Mouse (Mus musculus): Measurements from ENCODE around the gene Grm5. TPM values are rescaled to one million over a fixed set of nuclear protein-coding genes. Genes with fewer than 3 reads are reported as not detected.
A peak's percentile ranks its signal among the peaks of the same experiment; 100 is the strongest.

Gene Grm5
- total RNA-seq (2015): not detected in 2 replicates
- total RNA-seq (2017): 0.04 TPM in 1 of 2 replicates, not detected in the other

DNA sequence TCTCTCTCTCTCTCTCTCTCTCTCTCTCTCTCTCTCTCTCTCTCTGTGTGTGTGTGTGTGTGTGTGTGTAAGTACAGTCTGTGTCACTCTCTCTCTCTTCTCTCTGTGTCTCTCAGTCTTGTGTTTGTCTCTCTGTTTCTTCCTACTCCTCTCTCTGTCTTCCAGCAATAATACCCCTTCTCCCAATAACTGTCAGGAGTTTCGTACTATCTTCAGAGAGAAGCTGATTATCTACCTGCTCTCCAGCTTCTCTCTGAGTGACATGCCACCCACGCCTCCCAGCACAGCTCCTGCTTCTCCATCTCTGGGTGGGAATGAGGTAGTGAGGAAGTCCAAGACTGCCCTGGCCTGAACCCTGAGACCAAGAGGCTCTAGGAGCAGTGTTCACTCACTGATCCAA is at the start of gene Grm5:
Grm5 (plus strand) TSS at position 301 of the 400 bp plus-strand sequence.
- no peak for ATAC-seq (ENCODE audit: poor library complexity, severe bottlenecking)

DNA sequence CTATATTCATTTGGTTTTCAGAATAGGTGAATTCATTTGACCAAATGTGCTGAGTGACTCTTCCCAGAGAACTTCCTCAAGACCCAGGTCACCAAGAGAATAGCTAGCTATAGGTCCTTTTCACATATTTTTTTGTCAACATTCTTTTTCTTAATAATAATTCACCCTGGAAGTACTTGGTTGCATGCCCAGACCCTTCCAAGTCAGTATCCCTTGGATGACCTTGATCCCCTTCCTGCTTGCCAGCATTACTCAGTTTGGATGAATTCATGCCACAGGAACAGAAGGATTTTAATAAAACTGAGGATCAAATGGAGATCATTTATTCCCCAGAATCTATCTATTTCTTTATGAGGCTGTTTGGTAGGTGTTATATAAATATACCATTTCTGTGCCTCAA is 44.9 kb upstream of the Grm5 start:
- no peak for ATAC-seq (ENCODE audit: poor library complexity, severe bottlenecking)

GRCm38 (mm10) chr7:87565300-87565699 is 18.7 kb upstream of the Grm5 start:
- no peak for ATAC-seq (ENCODE audit: poor library complexity, severe bottlenecking)

DNA sequence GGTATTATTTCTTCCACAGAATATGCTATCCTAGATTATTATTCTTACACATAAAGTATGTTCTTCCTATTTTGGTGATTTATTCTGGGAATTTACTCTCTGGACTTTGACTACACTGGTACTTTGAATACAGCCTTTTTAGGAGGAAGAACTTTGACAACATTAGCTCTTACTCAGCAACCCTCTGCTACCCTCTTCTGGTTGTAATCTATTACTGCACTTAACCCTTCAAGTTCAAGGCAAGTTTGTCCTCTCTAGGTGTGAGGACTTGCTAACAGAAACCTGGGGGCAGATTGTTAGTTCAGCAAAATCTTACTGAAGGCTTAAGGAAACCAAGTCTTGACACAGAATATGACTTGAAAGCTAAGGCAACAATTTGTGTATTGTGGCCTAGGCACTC is 17.5 kb upstream of the Grm5 start:
- ATAC-seq (ENCODE audit: poor library complexity, severe bottlenecking): 0 out of 2 replicates have a peak, but pooled peaks have one; percentile 47

DNA sequence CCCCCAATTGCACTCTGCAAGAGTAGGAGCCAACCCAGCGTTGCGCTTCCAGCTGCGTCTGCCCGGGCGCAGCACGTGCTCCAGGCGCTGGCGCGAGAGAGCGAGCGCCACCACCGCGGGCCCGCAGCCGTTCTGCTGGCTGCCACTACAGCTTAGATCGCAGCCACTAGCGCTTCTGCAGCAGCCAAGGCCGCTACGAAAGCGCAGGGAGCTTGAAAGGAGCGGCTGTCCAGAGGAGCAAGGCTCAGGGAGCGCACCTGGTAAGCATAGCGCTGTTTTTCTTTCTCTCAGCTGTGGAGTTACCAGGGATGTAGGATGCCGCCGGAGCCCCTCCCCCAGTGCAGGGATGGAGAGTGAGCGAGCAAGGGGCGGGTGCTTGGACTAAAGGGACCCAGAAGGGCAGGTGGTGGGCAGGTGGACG is 323 bp downstream of the Grm5 start:
- ATAC-seq (ENCODE audit: poor library complexity, severe bottlenecking): no peak

DNA sequence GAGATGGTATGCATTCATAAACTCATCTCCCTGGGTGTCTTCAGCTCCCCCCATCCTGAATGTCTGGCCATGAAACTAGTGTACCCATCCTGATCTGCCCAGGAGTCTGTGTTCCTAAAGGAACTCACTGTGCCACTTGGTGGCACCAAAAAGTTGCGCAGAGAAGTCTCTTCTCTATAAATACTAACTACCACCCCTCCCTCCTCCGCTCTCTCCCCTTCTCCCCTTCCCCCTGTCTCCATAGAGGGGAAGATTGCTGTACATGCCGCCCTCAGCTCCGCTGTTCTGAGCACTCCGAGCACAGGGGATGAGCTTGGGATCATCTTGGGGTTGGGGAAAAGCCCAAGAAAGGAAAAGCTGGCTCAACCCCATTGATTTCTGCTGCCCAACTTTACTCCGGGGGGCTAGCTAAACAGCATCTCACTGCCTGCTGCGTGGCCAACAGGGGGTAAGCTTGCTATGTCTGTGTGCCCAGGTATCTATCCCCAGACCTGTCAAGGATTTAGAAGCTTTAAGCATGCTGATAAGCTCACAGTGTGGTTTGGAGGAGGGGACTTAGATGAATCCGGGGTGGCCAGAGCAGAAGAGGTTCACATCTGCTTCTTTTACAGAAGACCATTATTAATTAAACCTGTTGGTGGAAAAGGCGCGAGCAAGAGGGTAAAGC is 2.4 kb downstream of the Grm5 start:
- ATAC-seq (ENCODE audit: poor library complexity, severe bottlenecking): no peak

DNA sequence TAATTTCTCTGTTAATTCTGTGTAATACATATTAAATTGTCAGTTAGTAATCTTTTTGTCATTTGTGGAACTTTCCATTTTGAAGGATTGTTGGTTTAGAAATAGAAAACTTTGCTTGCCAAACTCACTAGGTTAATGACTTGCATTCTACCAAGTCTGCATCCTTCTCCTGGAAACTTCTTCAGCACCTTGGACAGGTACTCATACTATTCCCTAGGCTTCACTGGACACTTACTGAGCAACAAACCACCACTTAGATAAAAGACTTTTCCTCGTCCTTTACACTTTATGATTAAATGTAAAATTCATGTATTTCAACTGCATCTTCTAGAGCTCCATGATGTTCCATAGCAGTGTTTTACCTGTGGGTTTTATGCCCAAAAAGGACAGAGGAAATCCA is 4.0 kb downstream of the Grm5 start:
- no peak for ATAC-seq (ENCODE audit: poor library complexity, severe bottlenecking)

DNA sequence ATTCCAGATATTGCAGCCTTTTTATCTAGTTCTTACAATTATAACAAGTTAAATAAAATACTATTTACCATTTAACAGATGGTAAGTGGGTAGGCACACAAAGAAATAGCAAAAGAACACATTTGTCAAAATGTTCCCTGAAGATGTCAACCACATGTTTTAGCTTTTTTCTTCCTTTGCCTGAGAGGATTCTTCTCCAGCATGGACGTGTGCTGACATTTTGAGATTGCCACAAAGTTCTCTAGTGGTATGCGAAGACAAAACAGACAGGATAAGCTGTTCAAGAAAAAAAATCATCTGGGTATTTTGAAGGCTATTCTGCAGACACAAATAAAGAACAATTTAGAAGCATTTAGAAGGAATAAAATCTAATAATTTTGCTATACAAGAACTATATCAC is 42.3 kb downstream of the Grm5 start:
- ATAC-seq (ENCODE audit: poor library complexity, severe bottlenecking): no peak

DNA sequence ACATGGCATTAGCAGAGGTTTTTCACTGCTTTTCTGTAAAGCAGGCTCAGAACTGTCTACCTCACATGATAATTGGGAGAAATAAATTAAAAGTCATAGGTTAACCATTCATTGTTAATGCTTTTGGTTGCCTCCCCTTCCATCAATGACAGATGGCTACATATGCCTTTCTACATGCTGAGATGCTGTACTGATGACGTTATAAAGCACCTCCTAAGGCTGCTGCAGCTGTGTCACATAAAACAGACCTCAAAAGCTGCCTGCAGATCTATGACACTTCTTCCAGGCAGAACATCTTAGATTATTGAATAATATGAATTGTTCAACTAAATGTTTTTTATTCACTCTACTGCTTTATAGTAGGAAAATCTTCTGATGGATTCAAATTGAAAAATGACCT is 51.6 kb downstream of the Grm5 start:
- ATAC-seq (ENCODE audit: poor library complexity, severe bottlenecking): no peak

DNA sequence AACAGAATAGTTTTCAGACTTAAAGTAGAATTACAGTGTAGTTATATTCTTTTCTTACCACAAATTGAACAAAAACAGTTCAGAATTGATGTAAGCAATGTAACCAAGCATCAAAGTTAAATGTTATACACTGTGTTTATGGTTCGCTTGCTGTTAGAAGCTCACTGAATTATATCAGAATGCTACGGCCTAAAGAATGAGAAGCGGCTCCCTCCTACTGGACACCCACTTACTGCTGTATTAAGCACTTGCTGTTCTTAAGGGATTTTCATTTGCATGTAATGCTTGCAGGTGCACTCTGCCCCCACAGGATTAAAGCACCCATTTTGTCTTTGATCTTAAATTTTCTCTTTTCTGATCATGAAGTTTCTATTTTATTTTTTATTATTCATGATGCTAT is 66.6 kb downstream of the Grm5 start:
- no peak for ATAC-seq (ENCODE audit: poor library complexity, severe bottlenecking)

DNA sequence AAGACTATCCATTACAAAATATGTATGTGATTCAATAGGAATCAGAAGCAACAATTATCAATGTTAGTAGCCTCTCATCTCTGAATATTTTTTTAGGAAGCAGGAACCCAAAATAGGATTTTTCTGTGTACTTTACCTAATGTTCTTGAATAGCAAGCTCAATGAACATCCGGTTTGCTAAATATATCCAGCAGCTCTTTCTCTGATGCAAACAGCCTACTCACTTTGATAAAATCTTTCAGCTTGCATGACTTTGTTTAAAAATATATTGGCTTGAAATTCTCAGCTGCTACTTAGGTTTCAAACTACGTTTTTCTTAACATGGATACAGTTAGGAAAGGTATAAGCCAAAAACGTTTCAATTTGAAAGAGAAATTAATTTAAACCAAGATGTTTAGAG is 77.8 kb downstream of the Grm5 start:
- no peak for ATAC-seq (ENCODE audit: poor library complexity, severe bottlenecking)

- ATAC-seq (ENCODE audit: poor library complexity, severe bottlenecking): no peak
Observed at GRCm38 (mm10) chr7:87664041-87664440, 80.1 kb downstream of the Grm5 start.

- ATAC-seq (ENCODE audit: poor library complexity, severe bottlenecking): no peak
Observed at GRCm38 (mm10) chr7:87716393-87716792, 132.4 kb downstream of the Grm5 start.

DNA sequence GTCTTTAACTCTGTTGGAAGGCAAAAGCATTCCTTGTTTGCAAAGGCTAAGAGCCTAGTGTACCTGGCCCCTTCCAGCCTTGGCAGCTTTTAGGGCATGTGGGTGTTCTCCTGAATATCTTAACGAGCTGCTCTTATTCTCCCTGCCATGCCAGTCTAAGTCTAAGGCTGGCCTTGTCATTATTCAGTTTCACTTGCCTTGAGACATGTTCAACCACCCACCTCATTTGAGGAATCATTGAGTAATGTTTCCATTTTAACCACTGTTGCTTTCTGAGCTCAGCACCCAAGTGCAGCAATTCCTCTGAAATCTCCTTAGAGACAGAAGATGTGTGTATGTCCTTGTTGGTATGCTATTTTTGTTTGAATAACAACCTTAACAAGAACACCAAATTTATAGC is 134.7 kb downstream of the Grm5 start:
- no peak for ATAC-seq (ENCODE audit: poor library complexity, severe bottlenecking)

GRCm38 (mm10) chr7:87734511-87734910 is 150.5 kb downstream of the Grm5 start:
- no peak for ATAC-seq (ENCODE audit: poor library complexity, severe bottlenecking)

GRCm38 (mm10) chr7:87761945-87762344 is 178.0 kb downstream of the Grm5 start:
- no peak for ATAC-seq (ENCODE audit: poor library complexity, severe bottlenecking)

DNA sequence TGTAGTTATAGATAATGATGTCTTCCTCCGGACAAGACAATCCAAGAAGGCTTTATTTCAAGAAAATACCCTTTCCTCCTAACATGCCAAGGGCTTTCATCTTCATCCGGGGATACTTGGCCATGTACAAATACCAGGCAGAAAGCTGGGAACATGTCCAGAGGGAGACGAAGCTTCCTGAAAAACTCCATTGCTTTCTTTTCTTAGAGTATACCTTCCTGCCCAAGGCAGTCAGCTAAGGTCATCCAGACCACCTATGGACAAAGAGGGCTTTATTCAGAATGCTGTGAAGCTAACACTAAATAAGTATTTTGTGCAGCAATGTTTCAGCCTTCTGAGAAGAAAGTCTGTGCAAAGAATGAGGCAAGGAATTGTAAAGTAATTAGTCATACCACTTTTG is 178.4 kb downstream of the Grm5 start:
- no peak for ATAC-seq (ENCODE audit: poor library complexity, severe bottlenecking)

DNA sequence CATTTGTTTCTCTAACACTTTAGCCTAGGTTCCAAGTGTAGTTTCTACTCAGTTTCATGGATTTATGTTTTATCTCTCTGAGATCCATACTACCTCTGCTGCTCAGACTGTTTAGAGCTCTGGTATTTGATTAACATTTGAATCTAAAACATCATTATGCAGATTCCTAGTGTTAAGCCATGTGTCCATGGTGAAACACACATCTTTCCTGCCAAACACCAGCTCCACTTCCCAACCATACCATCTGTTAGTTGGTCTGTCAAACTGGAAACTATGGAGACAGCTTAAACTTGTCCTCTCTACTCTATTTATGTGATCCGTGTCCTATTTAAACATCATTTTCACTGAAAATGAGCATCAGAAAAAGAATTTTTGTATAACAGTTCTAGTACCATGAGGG is 203.6 kb downstream of the Grm5 start:
- no peak for ATAC-seq (ENCODE audit: poor library complexity, severe bottlenecking)

DNA sequence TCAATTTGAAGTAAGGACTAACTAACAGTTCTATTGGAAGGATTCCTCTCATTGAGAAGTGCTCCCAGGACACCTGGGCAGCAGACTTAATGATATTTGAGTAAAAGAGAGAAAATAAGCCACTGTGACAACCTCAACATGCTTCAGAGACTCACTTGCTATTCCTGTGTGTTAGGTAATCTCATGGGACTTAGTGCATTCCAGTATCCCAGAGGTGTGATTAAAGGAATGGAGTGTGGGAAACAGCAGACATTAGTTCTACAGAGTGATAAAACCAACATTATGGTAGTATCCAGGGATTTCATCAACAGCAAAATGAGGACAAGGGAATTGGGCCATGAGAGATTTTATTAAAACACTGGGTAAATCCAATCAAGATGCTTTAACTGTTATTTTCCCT is 205.0 kb downstream of the Grm5 start:
- ATAC-seq (ENCODE audit: poor library complexity, severe bottlenecking): no peak

DNA sequence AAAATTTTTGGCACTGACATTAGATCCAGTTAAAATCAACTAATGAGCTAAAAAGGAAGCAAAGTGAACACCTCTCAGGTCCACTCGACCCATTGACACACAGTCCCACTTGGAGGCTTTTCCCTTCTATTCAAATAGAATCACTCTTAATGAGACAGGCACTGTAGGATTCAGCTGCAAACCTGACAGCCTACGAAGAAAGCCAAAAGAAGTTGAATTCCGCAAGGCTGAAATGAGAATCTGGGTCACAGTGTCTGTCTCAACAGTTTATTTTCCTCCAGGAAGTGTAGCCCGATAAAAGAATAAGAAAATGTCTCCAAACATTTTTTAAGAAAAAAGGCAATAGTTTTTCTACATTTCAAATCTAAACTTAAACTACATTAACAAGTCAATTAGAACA is 209.9 kb downstream of the Grm5 start:
- no peak for ATAC-seq (ENCODE audit: poor library complexity, severe bottlenecking)

DNA sequence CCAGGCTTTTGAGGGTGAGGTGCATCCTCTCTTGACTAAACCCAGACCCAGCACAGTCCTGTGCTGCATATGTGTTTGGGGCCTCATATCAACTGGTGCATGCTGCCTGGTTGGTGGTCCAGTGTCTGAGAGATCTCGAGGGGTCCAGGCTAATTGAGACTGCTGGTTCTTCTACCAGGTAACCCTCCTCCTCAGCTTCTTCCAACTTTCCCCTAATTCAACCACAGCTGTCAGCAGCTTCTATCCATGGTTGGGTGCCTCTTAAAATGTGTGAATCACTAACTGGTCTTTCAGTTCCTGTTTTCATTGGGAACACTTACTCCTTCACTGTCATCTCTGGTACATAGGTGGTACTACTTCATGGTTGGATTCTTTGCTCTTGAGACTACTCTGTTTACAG is 240.9 kb downstream of the Grm5 start:
- no peak for ATAC-seq (ENCODE audit: poor library complexity, severe bottlenecking)

DNA sequence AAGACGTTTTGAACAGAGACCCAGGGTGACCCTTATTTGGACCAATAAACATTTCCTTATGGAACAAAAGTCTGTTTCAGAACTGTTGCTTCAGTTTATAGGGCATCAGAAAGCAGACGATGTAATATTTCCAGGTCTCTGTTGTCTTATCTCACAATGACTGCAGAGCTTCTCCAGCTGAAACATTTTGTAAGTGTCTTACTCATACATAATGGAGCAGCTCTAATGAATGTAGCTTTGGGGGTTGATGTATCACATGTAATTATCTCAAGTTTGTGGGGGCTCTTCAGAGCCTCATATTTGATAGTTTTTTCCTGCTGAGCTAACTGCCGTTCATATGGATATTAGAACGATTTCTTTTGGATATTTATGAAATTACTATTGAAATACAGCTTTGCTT is 250.7 kb downstream of the Grm5 start:
- no peak for ATAC-seq (ENCODE audit: poor library complexity, severe bottlenecking)

- ATAC-seq (ENCODE audit: poor library complexity, severe bottlenecking): no peak
Observed at GRCm38 (mm10) chr7:87838579-87838978, 254.6 kb downstream of the Grm5 start.
